Mouse (Mus musculus) MEL (cell line): ENCODE measurements at regions not wholly inside any gene's neighbourhood (a gene's known extent, or its start where the extent isn't known, plus 50 kb on each side); places are given as distances from the start of the nearest gene placed in this dataset.

Source experiments
- DNase-seq: peaks from one replicate; pipeline ENCODE4 v3.0.0; 2011; ENCODE audit warnings: low read depth, low spot score
- H3K27ac ChIP-seq: 2 replicates; pipeline ENCODE4 v1.5.1; 2012; ENCODE audit warnings: low read depth, mild to moderate bottlenecking, control low read depth, low read length, moderate library complexity; ENCODE audit not compliant: control insufficient read depth
- H3K27me3 ChIP-seq, 2 experiments: fragments of 150-350 bp in 1 of 2; sonication (generic) in 1 of 2; 2 replicates each; pipeline ENCODE4 v1.6.1; 2012; ENCODE audit warnings: low read length in 2 of 2, mild to moderate bottlenecking in 2 of 2, improper control_type of control experiment in 1 of 2, moderate library complexity in 1 of 2; ENCODE audit not compliant: insufficient read depth in 2 of 2, control insufficient read depth in 1 of 2
- H3K36me3 ChIP-seq, 2 experiments: 2 replicates each; pipeline ENCODE4 v1.6.1; 2012 to 2014; ENCODE audit warnings: low read length in 2 of 2, improper control_type of control experiment in 1 of 2, inconsistent platforms in 1 of 2, mild to moderate bottlenecking in 1 of 2; ENCODE audit not compliant: insufficient read depth in 2 of 2, control insufficient read depth in 1 of 2
- H3K4me1 ChIP-seq, 2 experiments: fragments of 150-350 bp in 1 of 2; sonication (generic) in 1 of 2; 2 replicates each; pipeline ENCODE4 v1.6.1; 2012; ENCODE audit warnings: low read length in 2 of 2, improper control_type of control experiment in 1 of 2, mild to moderate bottlenecking in 1 of 2; ENCODE audit not compliant: insufficient read depth in 2 of 2, control insufficient read depth in 1 of 2
- H3K4me3 ChIP-seq, 2 experiments: fragments of 150-350 bp in 1 of 2; sonication (generic) in 1 of 2; 2 replicates each; pipeline ENCODE4 v1.5.1; 2012; ENCODE audit warnings: low read depth in 2 of 2, low read length in 2 of 2, mild to moderate bottlenecking in 2 of 2, moderate library complexity in 2 of 2, control low read depth in 1 of 2, improper control_type of control experiment in 1 of 2; ENCODE audit not compliant: control insufficient read depth in 1 of 2, insufficient read depth in 1 of 2
- H3K79me2 ChIP-seq: 2 replicates; pipeline ENCODE4 v1.6.1; 2012; ENCODE audit warnings: mild to moderate bottlenecking, low read length, moderate library complexity; ENCODE audit not compliant: control insufficient read depth, poor library complexity, insufficient read depth
- H3K9ac ChIP-seq: 2 replicates; pipeline ENCODE4 v1.6.1; 2012; ENCODE audit warnings: low read depth, mild to moderate bottlenecking, control low read depth, low read length, moderate library complexity; ENCODE audit not compliant: control insufficient read depth, poor library complexity, severe bottlenecking
- H3K9me3 ChIP-seq: fragments of 150-350 bp; sonication (generic); replicated peaks from 2 replicates; pipeline ENCODE4 v1.6.1; 2012; ENCODE audit warnings: mild to moderate bottlenecking, low read length, improper control_type of control experiment, moderate library complexity; ENCODE audit not compliant: insufficient read depth
- CHD2 ChIP-seq: IDR thresholded peaks from 2 replicates; pipeline ENCODE4 v1.6.1; 2011; ENCODE audit warnings: low read length, improper control_type of control experiment
- E2F4 ChIP-seq: IDR thresholded peaks from 2 replicates; pipeline ENCODE4 v1.6.1; 2011; ENCODE audit warnings: low read depth, low read length, improper control_type of control experiment, borderline replicate concordance
- EP300 ChIP-seq, 2 experiments: IDR thresholded peaks; 2 replicates each; pipeline ENCODE4 v1.6.1; 2011; ENCODE audit warnings: improper control_type of control experiment in 2 of 2, low read length in 2 of 2, low read depth in 1 of 2, mild to moderate bottlenecking in 1 of 2
- GABPA ChIP-seq: IDR thresholded peaks from 2 replicates; pipeline ENCODE4 v1.6.1; 2012; ENCODE audit warnings: low read depth, mild to moderate bottlenecking, inconsistent platforms, low read length, improper control_type of control experiment, moderate library complexity
- GATA1 ChIP-seq: IDR thresholded peaks from 2 replicates; pipeline ENCODE4 v1.6.1; 2011; ENCODE audit warnings: low read depth, low read length, improper control_type of control experiment
- KAT2A ChIP-seq: conservative IDR thresholded peaks from 2 replicates; pipeline ENCODE4 v1.6.1; 2012; ENCODE audit warnings: low read depth, low read length, improper control_type of control experiment, inconsistent platforms
- MAFK ChIP-seq: IDR thresholded peaks from 2 replicates; pipeline ENCODE4 v1.6.1; 2011; ENCODE audit warnings: low read depth, mild to moderate bottlenecking, low read length, improper control_type of control experiment, borderline replicate concordance
- MAZ ChIP-seq: IDR thresholded peaks from 2 replicates; pipeline ENCODE4 v1.6.1; 2012; ENCODE audit warnings: low read depth, mild to moderate bottlenecking, inconsistent platforms, low read length, improper control_type of control experiment
- MEF2A ChIP-seq: IDR thresholded peaks from 2 replicates; pipeline ENCODE4 v1.6.1; 2014; ENCODE audit warnings: low read depth, mild to moderate bottlenecking, inconsistent platforms, low read length, improper control_type of control experiment; ENCODE audit not compliant: poor library complexity, insufficient replicate concordance, severe bottlenecking; ENCODE audit errors: extremely low read depth
- MXI1 ChIP-seq: IDR thresholded peaks from 2 replicates; pipeline ENCODE4 v1.6.1; 2011; ENCODE audit warnings: mild to moderate bottlenecking, low read depth, low read length, improper control_type of control experiment
- MYB ChIP-seq: IDR thresholded peaks from 2 replicates; pipeline ENCODE4 v1.6.1; 2011; ENCODE audit warnings: mild to moderate bottlenecking, low read depth, low read length, improper control_type of control experiment
- MYC ChIP-seq: IDR thresholded peaks from 2 replicates; pipeline ENCODE4 v1.6.1; 2011; ENCODE audit warnings: low read depth, mild to moderate bottlenecking, low read length, improper control_type of control experiment, moderate library complexity
- NRF1 ChIP-seq: IDR thresholded peaks from 2 replicates; pipeline ENCODE4 v1.6.1; 2014; ENCODE audit warnings: low read depth, mild to moderate bottlenecking, inconsistent platforms, low read length, improper control_type of control experiment, moderate library complexity; ENCODE audit not compliant: poor library complexity, insufficient read depth, severe bottlenecking
- POLR2A ChIP-seq, 2 experiments: IDR thresholded peaks; 2 replicates each; pipeline ENCODE4 v1.6.1; 2011 to 2012; ENCODE audit warnings: low read length in 2 of 2, mild to moderate bottlenecking in 2 of 2, control low read depth in 1 of 2, improper control_type of control experiment in 1 of 2, low read depth in 1 of 2, moderate library complexity in 1 of 2; ENCODE audit not compliant: control insufficient read depth in 1 of 2, insufficient read depth in 1 of 2, poor library complexity in 1 of 2
- POLR2AphosphoS2 ChIP-seq: IDR thresholded peaks from 2 replicates; pipeline ENCODE4 v1.6.1; 2011; ENCODE audit warnings: low read length, improper control_type of control experiment
- POLR2AphosphoS5 ChIP-seq: IDR thresholded peaks from 2 replicates; pipeline ENCODE4 v1.6.1; 2012; ENCODE audit warnings: low read depth, borderline replicate concordance, mild to moderate bottlenecking, inconsistent platforms, low read length, moderate library complexity, mixed read lengths
- SIN3A ChIP-seq: IDR thresholded peaks from 2 replicates; pipeline ENCODE4 v1.6.1; 2012; ENCODE audit warnings: low read length, improper control_type of control experiment, inconsistent platforms
- TAL1 ChIP-seq: IDR thresholded peaks from 2 replicates; pipeline ENCODE4 v1.6.1; 2012; ENCODE audit warnings: mild to moderate bottlenecking, inconsistent platforms, low read length, moderate library complexity, mixed read lengths
- TBP ChIP-seq: IDR thresholded peaks from 2 replicates; pipeline ENCODE4 v1.8.0; 2011; ENCODE audit warnings: low read depth, low read length, improper control_type of control experiment
- UBTF ChIP-seq: IDR thresholded peaks from 2 replicates; pipeline ENCODE4 v1.6.1; 2012; ENCODE audit warnings: low read depth, mild to moderate bottlenecking, inconsistent platforms, low read length, improper control_type of control experiment, moderate library complexity, borderline replicate concordance; ENCODE audit not compliant: insufficient read depth
- ZNF384 ChIP-seq: IDR thresholded peaks from 2 replicates; pipeline ENCODE4 v1.6.1; 2012; ENCODE audit warnings: low read depth, mild to moderate bottlenecking, inconsistent platforms, low read length, improper control_type of control experiment

- Histone ChIP-seq H3K79me2 (no peaks in the 10 kb centered on the region), H3K36me3 (no peaks in the 10 kb centered on the region), H3K4me3 (no peak overlapping the region), H3K9ac (no peak overlapping the region), H3K27ac (no peak overlapping the region), H3K9me3 (no peaks in the 10 kb centered on the region), H3K27me3 (no peaks in the 10 kb centered on the region), H3K4me1 (no peaks in the 10 kb centered on the region)
- TF ChIP-seq POLR2AphosphoS2 (no peak), SIN3A (no peak), GATA1 (no peak), GABPA (no peak), UBTF (no peak), MYC (no peak), CHD2 (no peak), MAFK (no peak), ZNF384 (no peak), KAT2A (no peak), EP300 (IDR thresholded peaks at IDR 0.05; ENCODE audit: low read depth in 1 of 2, low read length in 2 of 2) (no peak), POLR2AphosphoS5 (no peak), MAZ (no peak), E2F4 (no peak), MXI1 (no peak), TAL1 (no peak), MYB (no peak), MEF2A (no peak)
- DNase-seq, result no peak
Observed at GRCm38 (mm10) chr5:111660968-111661367, 72.8 kb upstream of the Gm26897 start.

GRCm38 (mm10) chr5:111661971-111662370 lies 71.8 kb upstream of the Gm26897 start:
- no peak for DNase-seq
- Histone ChIP-seq H3K4me1 (no peaks in the 10 kb centered on the region), H3K4me3 (no peak overlapping the region), H3K9me3 (no peaks in the 10 kb centered on the region), H3K27ac (no peak overlapping the region), H3K79me2 (no peaks in the 10 kb centered on the region), H3K9ac (no peak overlapping the region), H3K36me3 (no peaks in the 10 kb centered on the region), H3K27me3 (no peaks in the 10 kb centered on the region)
- TF ChIP-seq TBP (no peak), POLR2A (IDR thresholded peaks at IDR 0.05; ENCODE audit: control insufficient read depth in 1 of 2, insufficient read depth in 1 of 2, low read depth in 1 of 2, low read length in 2 of 2, poor library complexity in 1 of 2) (no peak), POLR2AphosphoS2 (no peak), MYB (no peak), MYC (no peak), NRF1 (no peak), MAFK (no peak), GABPA (no peak)
